Mouse (Mus musculus) B cell, adult (primary cell): ENCODE results near the gene Gm16381. TPM values are rescaled to one million over a fixed set of nuclear protein-coding genes. Genes with fewer than 3 reads are reported as not detected.

Experiments used
- total RNA-seq: library from RNA; stranded (reverse); gene quantifications from 4 replicates; pipeline ENCODE4 v1.2.4, GENCODE M21; 2023; ENCODE audit not compliant: inconsistent age

Gene Gm16381
- total RNA-seq = not detected in 4 replicates

GRCm38 (mm10) chr12:87644520-87644919, at the start of gene Gm16381:
Gene Gm16381 (minus strand): TSS chr12:87644620.

GRCm38 (mm10) chr12:87618569-87618968, 25.9 kb downstream of the Gm16381 start, which contains the start of gene Gm4027:
Gene Gm4027 (plus strand): TSS chr12:87618869.

GRCm38 (mm10) chr12:87602388-87602787, 42.0 kb downstream of the Gm16381 start, which contains the start of gene Oog1:
Gene Oog1 (plus strand): TSS chr12:87602688.

Other genes with a start within 250 kb of the Gm16381 start
- 29.0 to 45.0 TPM (median 38.7 TPM) in 4 replicates for gene Slirp, start 200.7 kb downstream of the Gm16381 start, total RNA-seq
- gene Alkbh1, start 200.6 kb downstream of the Gm16381 start, total RNA-seq = 85.2 to 90.1 TPM (median 87.2 TPM) in 4 replicates
- 87.6 to 94.7 TPM (median 89.7 TPM) in 4 replicates for gene Snw1, start 172.3 kb downstream of the Gm16381 start, total RNA-seq
- gene Gm5788, start 149.9 kb downstream of the Gm16381 start, total RNA-seq = not detected in 4 replicates
- not detected in 4 replicates for gene Gm8300, start 130.3 kb downstream of the Gm16381 start, total RNA-seq
- not detected in 4 replicates for gene Oog1, start 41.9 kb downstream of the Gm16381 start, total RNA-seq
- not detected in 4 replicates for gene Gm4027, start 25.8 kb downstream of the Gm16381 start, total RNA-seq
- not detected in 4 replicates for gene Gm21319, start 131.1 kb upstream of the Gm16381 start, total RNA-seq
- not detected in 4 replicates for gene Gm21936, start 150.9 kb upstream of the Gm16381 start, total RNA-seq
- not detected in 4 replicates for gene BB287469, start 172.0 kb upstream of the Gm16381 start, total RNA-seq
- not detected in 4 replicates for gene Gm2001, start 197.7 kb upstream of the Gm16381 start, total RNA-seq
- gene Gm2016, start 229.5 kb upstream of the Gm16381 start, total RNA-seq = not detected in 4 replicates